Mouse (Mus musculus) adrenal gland, postnatal 14 days (tissue): ENCODE measurements around the gene Smpd2. TPM values are rescaled to one million over a fixed set of nuclear protein-coding genes. Genes with fewer than 3 reads are reported as not detected.

ENCODE experiments used
- DNase-seq: peaks from one replicate; pipeline ENCODE4 v3.0.0; 2021; ENCODE audit warnings: mixed read lengths
- total RNA-seq: library from RNA; stranded (reverse); gene quantifications from 2 replicates; pipeline ENCODE4 v1.2.3, GENCODE M21; 2021

The Smpd2 gene
- total RNA-seq, 1 experiment from 2014 or later: 23.5 TPM

- no peak for DNase-seq
Observed at GRCm38 (mm10) chr10:41451656-41452055, 38.5 kb downstream of the Smpd2 start.

GRCm38 (mm10) chr10:41450780-41451522 lies 39.2 kb downstream of the Smpd2 start:
- DNase-seq: no peak

- DNase-seq: peak; percentile 97
Observed at GRCm38 (mm10) chr10:41450137-41450670, 40.0 kb downstream of the Smpd2 start, which contains the start of gene Zbtb24. TSS of gene Zbtb24 (plus strand) at chr10:41450383.

- peak; percentile 58 for DNase-seq
Observed at GRCm38 (mm10) chr10:41449684-41450083, 40.5 kb downstream of the Smpd2 start.

- DNase-seq: no peak
Observed at GRCm38 (mm10) chr10:41448216-41448615, 42.0 kb downstream of the Smpd2 start.

Other genes with a start within 250 kb of the Smpd2 start
- gene Fig4, start 187.1 kb downstream of the Smpd2 start, total RNA-seq: 14.3 and 14.6 TPM in 2 replicates
- 0.04 TPM in 1 of 2 replicates, not detected in the other for gene Ak9, start 186.4 kb downstream of the Smpd2 start, total RNA-seq
- gene Zbtb24, start 40.0 kb downstream of the Smpd2 start, total RNA-seq: 16.7 and 18.7 TPM in 2 replicates
- 8.6 and 20.7 TPM in 2 replicates for gene Mical1, start 14.1 kb downstream of the Smpd2 start, total RNA-seq
- gene Ppil6, start 70 bp upstream of the Smpd2 start, total RNA-seq: 1.0 and 1.1 TPM in 2 replicates
- gene Cd164, start 29.0 kb upstream of the Smpd2 start, total RNA-seq: 186 and 213 TPM in 2 replicates
- 0.56 and 0.82 TPM in 2 replicates for gene Ccdc162, start 226.3 kb upstream of the Smpd2 start, total RNA-seq